Mouse (Mus musculus) adrenal gland, postnatal 4 days (tissue): ENCODE results near the gene Banp. TPM values are rescaled to one million over a fixed set of nuclear protein-coding genes. Genes with fewer than 3 reads are reported as not detected.

Experiments used
- DNase-seq, 2 experiments: peaks; one replicate each; pipeline ENCODE4 v3.0.0; 2021 to 2022; ENCODE audit warnings: low spot score in 2 of 2, mixed read lengths in 2 of 2
- long read RNA-seq, 2 experiments: library from polyadenylated mRNA; stranded (forward); transcript quantifications; one replicate each; pipeline ENCODE4 v2.0.0; 2021
- total RNA-seq, 2 experiments: library from RNA; stranded (reverse); gene quantifications; 2 replicates each; pipeline ENCODE4 v1.2.3; 2021

Banp gene
- 10 to 100 TPM; 14.0 to 15.7 TPM for total RNA-seq
- long read RNA-seq, experiment 1, partial matches to known transcripts = 0 of 9 reads
- long read RNA-seq, experiment 1, other reads (novel, unspliced or antisense) = 6 of 9 reads
- long read RNA-seq, experiment 2, full-length matches to known transcripts = 4 of 8 reads
- long read RNA-seq, experiment 2, partial matches to known transcripts = 1 of 8 reads
- long read RNA-seq, experiment 2, other reads (novel, unspliced or antisense) = 3 of 8 reads

GRCm38 (mm10) chr8:121949222-121949800 lies at the start of gene Banp:
Banp (plus strand) TSS chr8:121949750.
- no peak for DNase-seq

- DNase-seq = peak in 1 of 2 experiments; percentile 41
Observed at GRCm38 (mm10) chr8:121901498-121902236, 47.9 kb upstream of the Banp start.

- DNase-seq = no peak
Observed at GRCm38 (mm10) chr8:121903977-121904376, 45.6 kb upstream of the Banp start.

DNA sequence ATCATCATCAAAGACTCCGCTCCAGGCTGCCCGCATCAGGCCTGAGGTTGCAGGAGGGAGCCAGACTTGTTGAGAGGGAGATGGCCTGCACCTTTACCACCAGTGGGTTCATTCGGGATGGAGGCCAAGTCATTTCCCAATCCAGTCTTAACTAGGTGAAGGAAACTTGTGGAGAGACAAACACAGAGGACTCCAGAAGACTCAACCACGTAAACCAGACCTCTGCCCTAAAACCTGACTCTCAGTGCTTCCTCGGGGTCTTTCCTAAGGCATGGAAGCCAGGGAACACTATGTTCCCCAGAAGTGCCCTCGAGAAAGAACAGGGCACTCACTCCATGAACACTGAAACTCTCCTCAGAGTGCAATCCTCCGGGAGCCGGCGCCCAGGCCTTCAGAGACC lies 44.6 kb upstream of the Banp start:
- no peak for DNase-seq

DNA sequence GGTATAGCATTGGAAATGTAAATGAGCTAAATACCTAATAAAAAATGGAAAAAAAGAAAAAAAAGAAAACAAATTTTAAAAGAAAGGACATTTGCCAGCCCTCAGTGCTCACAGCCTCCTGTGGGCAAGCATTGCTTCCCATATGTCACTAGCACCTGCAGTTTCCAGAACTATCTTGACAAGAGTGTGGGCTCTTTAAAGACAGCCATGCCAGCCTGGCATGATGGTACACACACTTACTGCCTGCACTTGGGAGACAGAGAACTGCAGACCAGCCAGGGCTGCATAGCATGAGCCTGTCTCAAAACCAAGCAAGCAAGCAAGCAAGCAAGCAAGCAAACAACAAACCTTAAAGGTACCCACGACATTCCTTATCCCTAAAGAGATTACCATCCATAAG lies 44.1 kb upstream of the Banp start:
- no peak for DNase-seq

DNA sequence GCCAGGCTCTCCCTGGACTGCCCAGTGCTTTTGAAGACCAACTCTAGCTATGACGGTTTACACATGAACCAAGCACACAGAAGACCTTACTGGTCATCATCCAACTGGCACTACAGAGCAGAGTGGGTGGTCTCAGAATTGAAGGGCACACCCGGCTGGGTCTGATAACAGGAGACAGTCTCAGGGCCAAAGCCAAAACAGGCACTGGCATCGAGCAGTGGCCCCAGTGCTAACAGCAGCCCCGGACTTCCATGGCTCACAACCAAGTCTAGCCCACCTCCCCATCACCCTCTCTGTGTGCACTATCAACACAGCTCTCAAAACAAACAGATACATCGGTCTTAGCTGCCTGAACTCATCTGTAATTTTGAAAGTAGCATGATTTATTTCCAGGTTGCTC lies 43.7 kb upstream of the Banp start:
- DNase-seq = no peak

DNA sequence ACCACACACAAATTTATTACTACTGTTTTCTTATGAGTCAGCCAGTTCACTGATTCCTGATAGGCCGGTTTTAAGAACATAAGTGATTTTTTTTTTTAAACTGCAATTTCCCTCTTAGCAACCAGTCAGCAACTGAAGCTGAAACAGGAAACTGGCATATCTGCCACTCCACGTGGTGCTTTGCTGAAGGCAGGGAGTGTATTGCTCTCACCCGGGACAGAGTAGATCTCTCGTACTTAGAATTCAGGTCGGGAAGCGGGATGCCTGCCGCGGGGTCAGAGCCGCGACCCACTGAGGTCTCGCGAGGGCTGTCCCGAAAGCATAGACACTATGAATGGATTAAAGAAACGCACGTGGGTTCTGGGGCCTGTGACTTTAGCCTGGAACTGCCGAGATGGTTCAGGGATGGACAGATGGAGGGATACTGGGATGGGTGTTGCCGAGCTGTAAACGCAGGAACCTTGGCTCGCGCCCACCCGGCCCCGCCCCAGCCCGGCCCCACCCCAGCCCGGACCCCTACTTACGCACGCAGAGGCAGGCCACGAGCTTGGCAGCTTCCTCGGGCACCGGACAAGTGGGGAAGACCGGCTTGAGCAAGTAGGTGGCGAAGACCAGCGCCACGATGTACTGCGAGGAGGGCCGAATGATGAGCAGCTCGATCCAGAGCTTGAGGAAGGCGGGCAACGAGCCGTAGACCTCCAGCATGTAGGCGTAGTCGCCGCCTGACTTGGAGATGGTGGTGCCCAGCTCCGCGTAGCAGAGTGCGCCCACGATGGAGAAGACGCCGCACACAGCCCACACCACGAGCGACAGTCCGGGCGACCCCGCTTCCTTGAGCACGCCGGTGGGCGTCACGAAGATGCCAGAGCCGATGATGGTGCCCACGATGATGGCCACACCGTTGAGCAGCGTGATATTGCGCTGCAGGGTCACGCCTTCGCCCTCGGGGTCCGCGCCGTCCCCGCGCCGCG lies 42.7 kb upstream of the Banp start:
- DNase-seq = no peak

DNA sequence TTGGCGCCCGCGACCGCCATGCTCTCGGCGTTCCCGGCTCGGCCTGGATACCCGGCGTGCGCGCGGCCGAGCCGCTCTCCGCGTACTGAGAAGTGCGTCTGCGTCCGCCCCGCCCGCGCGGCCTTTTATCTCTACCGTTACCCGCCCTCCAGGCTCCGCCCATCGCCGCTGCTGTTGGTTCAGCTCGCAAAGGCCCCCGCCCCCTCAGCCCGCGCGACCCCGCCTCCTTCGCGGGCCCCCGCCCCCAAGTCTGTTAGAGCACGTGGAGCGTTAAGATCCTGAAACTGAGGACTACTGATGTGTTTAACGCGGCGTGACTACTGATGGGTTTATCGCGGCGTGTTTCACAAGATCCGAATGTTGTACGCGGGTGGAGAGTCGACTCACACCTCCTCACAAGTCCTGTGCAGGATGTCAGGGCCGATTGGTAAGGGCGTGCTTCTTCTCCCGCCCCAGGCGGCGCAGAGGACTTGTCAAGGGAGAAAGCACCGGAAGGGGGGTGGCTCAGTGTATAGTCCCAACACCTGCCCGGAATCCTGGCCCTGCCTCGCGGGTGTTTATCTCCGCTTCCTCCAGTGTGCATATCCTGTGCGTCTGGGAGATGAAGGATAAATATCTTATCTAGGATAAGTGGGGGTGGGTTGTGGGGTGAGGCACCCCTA lies 41.8 kb upstream of the Banp start, which contains the start of gene Slc7a5:
Slc7a5 (minus strand) TSS at position 108 of the 662 bp plus-strand sequence.
- DNase-seq = peak; percentile 94 to 95

GRCm38 (mm10) chr8:121908378-121909147 lies 41.0 kb upstream of the Banp start:
- no peak for DNase-seq

DNA sequence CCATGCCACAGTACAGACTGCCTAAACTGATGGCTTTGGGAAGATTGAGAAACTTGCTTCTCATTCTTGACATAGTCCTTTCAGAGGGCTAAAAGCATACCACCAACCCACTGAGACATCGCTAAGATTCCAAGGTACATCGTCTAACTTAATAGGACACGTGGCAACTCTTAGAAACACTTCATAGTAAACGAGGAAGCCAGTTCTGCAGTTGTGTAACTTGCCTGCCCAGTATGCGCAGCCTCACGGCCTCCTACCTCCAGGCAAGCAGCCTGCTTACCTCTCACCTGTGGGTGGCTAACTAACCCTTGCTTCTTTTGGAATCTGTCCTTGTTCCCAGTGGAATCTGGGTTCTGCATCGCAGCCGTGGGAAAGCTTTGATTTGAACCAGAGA lies 40.4 kb upstream of the Banp start:
- no peak for DNase-seq

- DNase-seq = peak in 1 of 2 experiments; percentile 66
Observed at GRCm38 (mm10) chr8:121909663-121910062, 39.9 kb upstream of the Banp start.

DNA sequence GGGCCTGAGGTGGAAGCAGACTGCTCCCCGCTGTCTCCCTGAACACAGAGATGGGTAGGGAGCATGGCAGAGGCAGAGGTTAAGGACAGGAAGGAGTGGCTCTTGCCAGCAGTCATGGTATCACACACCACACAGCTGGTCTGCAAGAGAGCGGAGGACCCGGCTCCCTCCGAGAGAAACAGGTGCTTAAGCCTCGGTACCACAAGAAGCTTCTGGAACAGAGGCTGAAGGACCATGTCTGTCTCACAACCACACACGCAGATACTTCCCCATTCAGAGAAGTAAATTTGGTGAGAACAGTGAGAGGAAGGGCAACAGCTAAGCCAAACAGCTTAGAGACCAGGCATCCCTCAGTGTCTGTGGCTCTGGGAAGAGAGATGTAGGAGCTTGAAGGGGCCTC lies 38.1 kb upstream of the Banp start:
- DNase-seq = no peak

- DNase-seq = no peak
Observed at GRCm38 (mm10) chr8:121911987-121912386, 37.6 kb upstream of the Banp start.

DNA sequence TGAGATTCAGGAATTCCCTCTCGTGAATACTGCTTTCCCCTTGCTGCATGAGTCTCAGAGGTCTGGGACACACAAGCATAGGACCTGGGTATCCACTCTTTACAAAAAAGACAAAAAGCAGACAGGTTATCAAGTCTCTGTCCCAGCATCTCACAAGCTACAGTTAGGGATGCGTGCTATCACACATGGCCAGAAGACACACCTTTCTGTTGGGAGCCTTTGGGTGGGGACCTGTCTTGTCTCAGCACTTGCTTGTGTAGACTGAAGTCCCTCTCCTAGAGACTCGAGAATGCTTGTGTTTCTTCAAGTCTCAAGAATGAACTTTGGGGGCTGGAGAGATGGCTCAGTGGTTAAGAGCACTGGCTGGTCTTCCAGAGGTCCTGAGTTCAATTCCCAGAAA lies 36.7 kb upstream of the Banp start:
- no peak for DNase-seq

- no peak for DNase-seq
Observed at GRCm38 (mm10) chr8:121913378-121913777, 36.2 kb upstream of the Banp start.

DNA sequence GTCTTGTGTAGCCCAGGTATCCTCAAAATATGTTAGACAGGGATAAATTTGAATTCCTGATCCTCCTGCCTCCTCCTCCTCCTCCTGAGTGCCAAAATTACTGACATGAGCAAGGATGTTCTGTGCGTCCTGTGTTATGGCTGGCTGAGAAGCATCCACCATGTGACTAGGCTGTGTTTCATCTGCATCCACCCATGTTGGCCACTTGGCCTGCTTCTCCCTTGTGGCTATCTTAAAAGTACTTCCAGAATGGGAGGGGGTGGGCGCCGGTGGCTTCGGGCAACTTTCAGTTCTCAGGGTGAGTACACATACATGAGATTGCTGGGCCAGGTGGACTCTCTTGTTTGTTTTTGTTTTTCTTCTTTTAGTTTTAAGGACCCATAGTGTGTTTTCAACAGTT lies 30.4 kb upstream of the Banp start:
- no peak for DNase-seq

- DNase-seq = no peak
Observed at GRCm38 (mm10) chr8:121919731-121920130, 29.8 kb upstream of the Banp start.

DNA sequence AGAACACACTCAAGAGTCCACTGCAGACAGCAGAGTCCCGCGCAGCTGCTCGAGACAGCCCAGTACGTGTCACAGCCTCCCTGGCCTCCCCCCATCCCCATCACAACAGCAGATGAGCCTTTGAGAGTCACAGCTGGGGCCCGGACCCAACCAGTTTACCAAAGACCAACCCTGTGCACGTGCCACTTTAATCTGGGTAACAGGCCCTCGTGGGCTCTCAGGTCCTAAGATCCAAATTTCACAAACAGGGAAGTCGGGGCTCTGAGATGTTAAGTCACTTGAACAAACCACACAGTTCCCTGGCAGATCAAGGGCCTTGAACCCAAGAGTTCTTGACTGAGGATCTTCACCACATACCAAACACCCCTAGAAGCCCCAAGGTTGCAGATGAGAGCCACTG lies 28.0 kb upstream of the Banp start:
- no peak for DNase-seq

- no peak for DNase-seq
Observed at GRCm38 (mm10) chr8:121922101-121922500, 27.4 kb upstream of the Banp start.

DNA sequence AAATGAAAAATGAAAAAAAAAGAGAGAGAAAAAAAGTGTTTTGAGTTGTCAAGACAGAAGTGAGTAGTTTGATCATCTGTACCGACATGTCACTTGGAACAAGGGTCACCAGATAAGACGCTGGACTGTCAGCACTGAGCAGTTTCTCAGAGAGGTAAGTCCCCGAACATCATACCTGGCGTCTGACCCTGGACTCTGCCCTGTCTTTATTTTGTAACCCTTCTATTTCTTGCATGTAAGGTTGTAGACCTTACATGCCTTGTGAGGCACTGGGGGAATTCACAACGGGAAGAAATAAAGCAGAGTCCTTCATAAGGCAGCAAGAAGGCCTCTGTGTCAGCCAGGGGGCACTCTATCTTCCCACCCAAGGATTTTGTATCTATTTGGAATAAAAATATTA lies 24.9 kb upstream of the Banp start:
- no peak for DNase-seq
